Mouse (Mus musculus): ENCODE data around the gene Taok1.

Taok1 gene

DNA sequence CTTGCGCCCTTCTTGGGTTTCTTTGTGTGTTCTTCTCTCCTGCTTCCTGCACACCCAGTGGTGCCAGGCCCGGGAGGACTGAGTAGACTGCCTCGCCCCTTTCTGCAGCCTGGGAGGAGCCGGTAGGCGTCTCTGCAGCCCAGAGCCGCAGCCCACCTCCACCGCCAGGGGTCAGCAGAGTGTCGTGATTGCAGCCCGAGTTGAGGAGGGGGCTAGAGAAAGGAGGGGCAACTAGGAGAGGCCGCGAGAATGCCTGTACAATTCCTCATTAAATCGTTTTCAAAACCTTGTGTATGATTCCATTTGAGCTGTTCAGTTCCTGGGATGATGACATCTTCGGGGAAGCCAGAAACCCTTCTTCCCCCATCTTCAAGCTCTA is 116.5 kb downstream of the Taok1 start:
- DNase-seq: peak; percentile 95

DNA sequence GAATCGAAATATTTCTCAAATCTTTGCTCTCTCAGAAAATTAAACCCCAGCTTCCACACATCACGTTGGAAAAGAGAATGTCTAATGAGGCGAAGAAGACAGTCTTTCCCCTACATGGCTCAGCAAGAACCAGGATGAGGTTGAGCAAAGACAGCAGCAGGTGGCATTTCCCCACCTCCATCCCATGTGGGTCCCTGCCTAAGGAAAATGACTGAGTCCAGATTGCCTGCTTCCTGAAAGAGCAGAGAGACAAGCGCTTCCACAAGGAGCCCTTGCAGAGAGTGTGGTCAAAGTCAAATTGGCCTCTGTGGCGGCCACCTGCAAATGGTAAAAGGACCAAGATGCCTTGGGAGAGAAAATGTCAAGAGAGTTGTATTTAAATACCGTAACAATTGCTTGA is 117.2 kb downstream of the Taok1 start:
- no peak for DNase-seq

DNA sequence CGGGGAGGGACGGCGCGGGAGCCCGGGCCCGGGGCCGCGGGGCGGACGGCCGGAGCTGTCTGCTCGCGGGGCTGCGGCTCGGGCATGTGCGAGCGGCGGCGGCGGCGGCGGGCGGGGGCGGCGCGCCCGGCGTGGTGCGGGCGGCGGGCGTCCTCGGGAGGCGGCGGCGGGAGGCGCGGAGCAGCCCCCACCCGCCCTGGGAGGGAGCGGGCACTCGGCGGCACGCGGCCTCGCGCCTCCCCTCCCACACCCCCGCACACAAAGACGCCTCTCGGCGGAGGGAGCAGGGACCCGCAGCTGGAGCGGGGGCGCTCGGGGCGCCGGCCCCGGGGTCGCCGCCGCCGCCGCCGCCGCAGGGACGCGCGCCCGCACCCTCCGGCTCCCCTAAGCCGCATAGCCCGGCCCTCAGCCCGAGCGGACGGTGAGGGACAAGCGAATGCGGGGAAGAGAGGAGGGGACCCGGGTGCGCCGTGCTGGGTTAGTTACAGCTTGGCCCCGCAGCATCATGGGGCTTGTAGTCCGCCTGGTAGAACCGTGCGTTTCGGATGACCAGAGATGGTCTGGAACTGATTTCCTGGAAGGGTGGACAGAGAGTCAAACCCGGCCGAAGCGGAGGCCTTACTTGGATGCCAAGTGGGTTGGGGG is 117.9 kb downstream of the Taok1 start, which contains the start of gene Ankrd13b:
Ankrd13b (minus strand) TSS at position 88 of the 645 bp plus-strand sequence.
- DNase-seq: peak; percentile 91

DNA sequence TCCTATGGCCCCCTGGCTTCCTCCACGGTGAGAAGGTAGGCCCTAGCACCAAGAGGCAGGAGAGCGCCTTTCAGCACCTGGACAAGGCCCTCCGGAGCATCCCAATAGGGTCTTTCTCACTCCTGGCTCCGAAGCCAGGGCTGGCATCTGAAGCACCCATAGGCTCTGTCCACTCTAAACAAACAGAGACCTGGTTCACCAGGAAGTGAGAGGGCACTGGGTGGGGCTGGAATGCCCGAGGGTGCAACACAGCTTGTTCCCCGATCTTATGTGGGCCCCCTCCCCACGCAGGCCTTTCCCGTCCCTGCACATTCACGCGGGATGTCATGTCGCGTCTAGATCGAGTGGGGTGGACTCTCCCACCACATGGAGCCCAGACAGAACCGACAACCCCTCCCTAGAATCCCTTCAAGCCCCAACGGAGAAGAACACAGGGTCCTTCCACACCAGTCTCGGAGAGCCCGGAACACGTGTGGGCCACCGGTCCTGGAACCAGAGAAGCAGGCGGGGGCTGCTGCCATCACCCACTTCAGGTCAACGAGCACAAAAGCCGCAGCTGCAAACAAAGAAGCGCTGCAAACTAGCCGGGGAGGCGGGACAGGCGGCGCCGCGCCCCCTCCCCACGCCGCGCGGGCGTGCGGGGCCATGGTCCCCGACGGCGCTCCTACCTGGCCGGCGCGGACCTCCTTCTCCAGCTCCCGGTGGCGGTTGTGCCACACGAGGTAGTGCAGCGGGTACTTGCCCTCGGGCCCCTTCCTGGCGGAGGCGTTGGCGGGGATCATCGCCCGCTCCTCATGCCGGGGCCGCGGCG is 118.6 kb downstream of the Taok1 start:
- DNase-seq: peak; percentile 50

DNA sequence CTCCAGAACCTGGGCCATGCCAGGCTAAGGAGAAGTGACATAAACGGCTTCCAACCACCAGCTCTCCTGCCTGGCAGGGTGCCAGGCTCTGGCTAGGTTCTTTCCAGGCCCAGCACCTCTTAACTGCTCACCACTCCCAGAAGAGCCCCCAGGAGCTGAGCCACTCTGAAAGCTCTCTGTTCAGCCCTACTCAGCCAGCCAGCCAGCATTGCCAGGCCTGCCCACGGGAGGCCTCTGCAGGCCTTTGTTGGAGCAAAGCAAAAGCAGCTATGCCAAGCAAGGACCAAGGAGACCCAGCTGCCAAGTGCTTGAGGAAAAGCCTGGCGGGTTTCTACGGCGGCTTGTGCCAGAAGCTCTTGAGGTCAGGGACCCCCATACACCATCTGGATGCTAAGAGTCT is 120.8 kb downstream of the Taok1 start:
- no peak for DNase-seq

DNA sequence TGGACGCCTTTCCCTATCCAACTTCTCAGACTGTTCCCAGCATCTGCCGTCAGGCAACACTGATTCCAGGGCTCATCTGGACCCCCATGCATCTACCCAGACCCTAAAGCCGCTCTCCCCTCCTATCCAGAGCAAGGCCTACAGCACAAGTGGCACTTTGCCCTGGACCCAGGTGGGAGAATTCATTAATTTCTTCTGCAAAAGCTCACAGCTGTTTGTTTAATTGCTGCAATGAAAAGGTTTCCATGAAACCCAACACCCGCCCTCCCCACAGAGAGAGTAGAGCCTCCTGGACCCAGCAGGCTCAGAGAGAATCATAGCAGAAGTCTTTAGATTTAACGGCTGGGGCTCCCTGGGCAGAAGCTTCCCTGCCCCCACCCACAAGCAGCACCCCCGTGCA is 122.4 kb downstream of the Taok1 start:
- DNase-seq: no peak

DNA sequence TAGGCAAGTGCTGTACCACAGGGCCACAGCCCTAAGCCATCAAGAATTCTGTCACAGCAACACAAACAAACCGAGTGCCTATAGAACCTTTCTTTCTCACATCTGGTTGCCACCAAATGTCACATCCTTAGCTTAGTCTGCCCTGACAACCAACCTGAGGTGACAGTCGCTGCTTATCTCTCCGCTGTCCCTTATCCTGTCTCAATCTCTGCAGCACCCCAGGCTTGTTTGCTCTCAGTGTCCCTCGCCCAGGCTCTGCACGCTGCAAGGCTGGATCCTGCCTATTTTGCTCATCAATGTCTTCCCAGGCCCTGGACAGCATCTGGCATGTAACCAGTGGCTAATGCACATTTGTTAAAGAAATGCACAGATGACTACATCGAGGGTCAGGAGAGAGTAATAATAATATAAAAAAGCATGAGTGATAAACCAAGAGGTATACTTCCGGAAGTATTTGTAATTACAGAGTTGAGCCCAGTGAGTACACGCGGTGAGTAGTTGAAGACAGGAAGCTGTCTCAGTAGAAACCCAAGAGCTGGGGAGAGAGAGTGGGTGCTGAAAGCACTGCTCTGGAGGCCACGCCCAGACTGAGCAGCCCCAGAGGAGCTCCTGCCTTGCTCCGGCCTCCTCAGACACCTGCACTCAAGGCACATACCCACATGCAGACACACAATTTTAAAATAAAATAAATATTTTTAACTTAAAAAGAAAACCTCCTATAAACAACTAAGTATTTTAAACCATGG is 123.9 kb downstream of the Taok1 start:
- no peak for DNase-seq

DNA sequence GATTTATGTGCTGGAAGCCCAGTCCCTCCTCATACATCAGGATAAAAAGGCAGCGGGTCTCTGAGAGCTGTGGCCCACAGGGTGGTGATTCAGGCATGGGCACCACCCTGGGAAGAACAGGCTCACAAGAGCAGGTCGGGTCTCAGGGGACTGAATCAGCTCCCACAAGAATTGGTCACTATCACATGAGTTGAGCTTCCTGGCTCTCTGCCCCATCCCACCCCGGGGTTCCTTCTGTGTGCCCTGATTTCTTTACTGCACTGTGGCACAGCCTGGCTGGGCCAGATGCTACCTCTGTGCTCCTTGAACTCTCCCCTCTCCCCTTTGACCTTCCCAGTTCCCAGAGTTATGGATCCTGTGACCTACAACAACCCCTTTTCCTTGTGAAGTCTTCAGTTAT is 124.6 kb downstream of the Taok1 start:
- DNase-seq: no peak
